Mouse (Mus musculus): ENCODE measurements at regions not wholly inside any gene's neighbourhood (a gene's known extent, or its start where the extent isn't known, plus 50 kb on each side); places are given as distances from the start of the nearest gene placed in this dataset.

- no peak overlapping the region for H3K4me3 ChIP-seq
These were observed 97.2 kb upstream of the Map4k3 start for GRCm38 (mm10) chr17:80825518-80825901.

DNA sequence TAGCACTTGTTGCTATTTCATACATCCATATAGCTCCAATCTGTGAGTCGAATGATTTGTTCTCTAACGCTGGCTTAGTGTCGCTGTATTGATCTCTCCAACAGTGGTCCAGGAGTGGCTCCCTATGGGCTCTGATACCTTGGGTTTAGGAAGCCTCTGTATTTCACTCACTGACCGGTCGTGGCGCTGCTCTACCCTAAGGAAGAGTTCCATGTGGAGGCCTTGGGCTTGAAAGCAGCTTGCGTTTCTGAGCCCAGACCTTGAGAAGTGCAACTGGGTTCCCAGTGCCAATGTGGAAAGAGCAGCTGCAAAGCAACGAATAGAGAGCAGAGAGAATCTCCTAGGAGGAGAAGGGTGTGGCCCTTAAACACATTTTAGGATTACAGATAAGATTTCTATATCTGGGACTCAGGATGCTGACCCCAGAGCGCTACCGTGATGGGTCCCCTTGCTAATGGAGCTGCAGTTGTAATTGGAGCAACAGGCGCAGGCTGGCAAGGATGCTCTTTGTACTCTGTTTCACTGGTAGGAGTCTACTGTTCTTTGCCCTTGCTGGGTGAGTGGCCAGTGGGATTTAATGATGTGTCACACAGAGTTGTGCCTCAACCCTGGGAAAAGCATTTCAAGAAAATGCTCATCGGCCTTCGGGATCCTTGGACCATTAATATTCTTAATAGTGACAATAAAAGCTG, 96.7 kb upstream of the Map4k3 start:
- Histone ChIP-seq H3K27me3 (ENCODE audit: control insufficient read depth, insufficient read depth, insufficient read length) (no peaks in the 10 kb centered on the region), H3K4me2 (ENCODE audit: low read depth) (no peak overlapping the region), H3K79me2 (ENCODE audit: control insufficient read depth, insufficient read depth) (no peaks in the 10 kb centered on the region), H3K36me3 (ENCODE audit: control insufficient read depth, insufficient read depth) (no peaks in the 10 kb centered on the region), H3ac (ENCODE audit: control insufficient read depth, insufficient read length) (no peak overlapping the region), H3K4me3 (no peak overlapping the region)
- TF ChIP-seq TCF12 (IDR thresholded peaks at IDR 0.05; ENCODE audit: insufficient read depth, poor library complexity, severe bottlenecking) = no peak
- TF ChIP-seq CEBPB (IDR thresholded peaks at IDR 0.05; ENCODE audit: insufficient read depth, poor library complexity, severe bottlenecking) = no peak
- TF ChIP-seq E2F4 (IDR thresholded peaks at IDR 0.05; ENCODE audit: insufficient read depth) = no peak
- TF ChIP-seq MAX (IDR thresholded peaks at IDR 0.05; ENCODE audit: low read depth) = no peak
- TF ChIP-seq POLR2AphosphoS2 (IDR thresholded peaks at IDR 0.05; ENCODE audit: insufficient read length, low read depth) = no peak
- no peak for TF ChIP-seq MYOG (IDR thresholded peaks at IDR 0.05; ENCODE audit: control insufficient read depth in 1 of 3, insufficient read depth in 1 of 3, insufficient read length in 2 of 3, low read depth in 2 of 3)
- TF ChIP-seq POLR2A (IDR thresholded peaks at IDR 0.05; ENCODE audit: insufficient read length, low read depth) = no peak
- no peak for TF ChIP-seq TCF3 (IDR thresholded peaks at IDR 0.05; ENCODE audit: insufficient read length, low read depth)
- no peak for TF ChIP-seq REST (IDR thresholded peaks at IDR 0.05; ENCODE audit: insufficient read depth, insufficient read length)
- no peak for TF ChIP-seq USF1 (IDR thresholded peaks at IDR 0.05; ENCODE audit: low read depth)
- TF ChIP-seq SRF (IDR thresholded peaks at IDR 0.05; ENCODE audit: control insufficient read depth, insufficient read length, low read depth) = no peak
- no peak for TF ChIP-seq MYOD1 (IDR thresholded peaks at IDR 0.05; ENCODE audit: control insufficient read depth in 1 of 3, insufficient read length in 2 of 3, low read depth in 2 of 3)

More at GRCm38 (mm10) chr17:80825518-80825901, 97.2 kb upstream of the Map4k3 start:
- Histone ChIP-seq H3K79me2 (ENCODE audit: control insufficient read depth, insufficient read depth) (no peaks in the 10 kb centered on the region), H3K36me3 (ENCODE audit: control insufficient read depth, insufficient read depth) (no peaks in the 10 kb centered on the region), H3K27me3 (ENCODE audit: control insufficient read depth, insufficient read depth, insufficient read length) (no peaks in the 10 kb centered on the region), H3ac (ENCODE audit: control insufficient read depth, insufficient read length) (no peak overlapping the region), H3K4me2 (ENCODE audit: low read depth) (no peak overlapping the region)
- no peak for TF ChIP-seq REST (IDR thresholded peaks at IDR 0.05; ENCODE audit: insufficient read depth, insufficient read length)
- TF ChIP-seq MYOG (IDR thresholded peaks at IDR 0.05; ENCODE audit: control insufficient read depth in 1 of 3, insufficient read depth in 1 of 3, insufficient read length in 2 of 3, low read depth in 2 of 3) = no peak
- TF ChIP-seq POLR2AphosphoS2 (IDR thresholded peaks at IDR 0.05; ENCODE audit: insufficient read length, low read depth) = no peak
- no peak for TF ChIP-seq MYOD1 (IDR thresholded peaks at IDR 0.05; ENCODE audit: control insufficient read depth in 1 of 3, insufficient read length in 2 of 3, low read depth in 2 of 3)
- no peak for TF ChIP-seq POLR2A (IDR thresholded peaks at IDR 0.05; ENCODE audit: insufficient read length, low read depth)
- no peak for TF ChIP-seq TCF3 (IDR thresholded peaks at IDR 0.05; ENCODE audit: insufficient read length, low read depth)
- TF ChIP-seq USF1 (IDR thresholded peaks at IDR 0.05; ENCODE audit: low read depth) = no peak
- TF ChIP-seq MAX (IDR thresholded peaks at IDR 0.05; ENCODE audit: low read depth) = no peak
- no peak for TF ChIP-seq CEBPB (IDR thresholded peaks at IDR 0.05; ENCODE audit: insufficient read depth, poor library complexity, severe bottlenecking)
- TF ChIP-seq TCF12 (IDR thresholded peaks at IDR 0.05; ENCODE audit: insufficient read depth, poor library complexity, severe bottlenecking) = no peak
- no peak for TF ChIP-seq E2F4 (IDR thresholded peaks at IDR 0.05; ENCODE audit: insufficient read depth)
- TF ChIP-seq SRF (IDR thresholded peaks at IDR 0.05; ENCODE audit: control insufficient read depth, insufficient read length, low read depth) = no peak

DNA sequence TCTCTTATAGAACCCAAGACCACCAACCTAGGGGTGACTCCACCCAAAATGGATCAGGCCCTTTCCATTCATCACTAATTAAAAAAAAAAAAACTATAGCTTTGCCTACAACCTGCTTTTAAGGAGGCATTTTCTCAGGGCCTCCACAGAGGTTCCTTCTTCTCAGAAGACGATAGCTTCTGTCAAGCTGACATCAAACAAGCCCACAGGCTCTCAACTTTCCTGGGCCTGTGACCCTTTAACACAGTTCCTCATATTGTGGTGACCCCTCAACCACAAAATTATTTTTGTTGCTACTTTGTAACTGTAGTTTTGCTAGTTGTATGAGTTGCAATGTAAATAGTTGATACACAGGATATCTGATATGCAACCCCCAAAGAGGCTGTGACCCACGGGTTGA, 96.0 kb upstream of the Map4k3 start:
- Histone ChIP-seq H3K4me2 (ENCODE audit: low read depth) (no peak overlapping the region), H3K79me2 (ENCODE audit: control insufficient read depth, insufficient read depth) (no peaks in the 10 kb centered on the region), H3ac (ENCODE audit: control insufficient read depth, insufficient read length) (no peak overlapping the region), H3K27me3 (ENCODE audit: control insufficient read depth, insufficient read depth, insufficient read length) (no peaks in the 10 kb centered on the region), H3K36me3 (ENCODE audit: control insufficient read depth, insufficient read depth) (no peaks in the 10 kb centered on the region), H3K4me3 (no peak overlapping the region)
- TF ChIP-seq TCF12 (IDR thresholded peaks at IDR 0.05; ENCODE audit: insufficient read depth, poor library complexity, severe bottlenecking) (no peak), CEBPB (IDR thresholded peaks at IDR 0.05; ENCODE audit: insufficient read depth, poor library complexity, severe bottlenecking) (no peak)

DNA sequence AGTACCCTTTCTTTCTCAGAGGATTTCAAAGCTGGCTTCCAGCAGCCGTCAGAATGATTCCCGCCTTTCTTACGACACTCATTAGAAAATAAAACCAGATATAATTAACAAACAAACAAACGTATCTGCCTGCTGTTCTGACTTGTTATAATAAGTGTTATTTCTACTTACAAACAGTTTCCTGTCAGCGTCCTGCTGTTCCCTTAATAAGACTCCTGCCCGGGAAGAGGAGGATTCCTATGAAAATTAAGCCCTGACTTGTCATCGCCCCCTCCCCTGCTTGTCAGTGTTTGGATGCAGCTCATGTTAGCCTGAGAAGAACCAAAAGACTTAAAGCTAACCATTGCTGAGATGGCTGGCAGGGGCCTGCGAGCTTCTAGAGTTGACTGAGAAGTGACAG, 92.6 kb upstream of the Map4k3 start:
- TF ChIP-seq E2F4 (IDR thresholded peaks at IDR 0.05; ENCODE audit: insufficient read depth) (no peak), POLR2AphosphoS2 (IDR thresholded peaks at IDR 0.05; ENCODE audit: insufficient read length, low read depth) (no peak), MAX (IDR thresholded peaks at IDR 0.05; ENCODE audit: low read depth) (no peak), TCF12 (IDR thresholded peaks at IDR 0.05; ENCODE audit: insufficient read depth, poor library complexity, severe bottlenecking) (no peak), TCF3 (IDR thresholded peaks at IDR 0.05; ENCODE audit: insufficient read length, low read depth) (no peak), SRF (IDR thresholded peaks at IDR 0.05; ENCODE audit: control insufficient read depth, insufficient read length, low read depth) (no peak), MYOD1 (IDR thresholded peaks at IDR 0.05; ENCODE audit: control insufficient read depth in 1 of 3, insufficient read length in 2 of 3, low read depth in 2 of 3) (no peak), MYOG (IDR thresholded peaks at IDR 0.05; ENCODE audit: control insufficient read depth in 1 of 3, insufficient read depth in 1 of 3, insufficient read length in 2 of 3, low read depth in 2 of 3) (no peak), REST (IDR thresholded peaks at IDR 0.05; ENCODE audit: insufficient read depth, insufficient read length) (no peak), POLR2A (IDR thresholded peaks at IDR 0.05; ENCODE audit: insufficient read length, low read depth) (no peak), CEBPB (IDR thresholded peaks at IDR 0.05; ENCODE audit: insufficient read depth, poor library complexity, severe bottlenecking) (no peak), USF1 (IDR thresholded peaks at IDR 0.05; ENCODE audit: low read depth) (no peak)
- Histone ChIP-seq H3K27me3 (ENCODE audit: control insufficient read depth, insufficient read depth, insufficient read length) (no peaks in the 10 kb centered on the region), H3K36me3 (ENCODE audit: control insufficient read depth, insufficient read depth) (no peaks in the 10 kb centered on the region), H3K4me3 (no peak overlapping the region), H3K4me2 (ENCODE audit: low read depth) (no peak overlapping the region), H3ac (ENCODE audit: control insufficient read depth, insufficient read length) (no peak overlapping the region), H3K79me2 (ENCODE audit: control insufficient read depth, insufficient read depth) (no peaks in the 10 kb centered on the region)
